Mouse (Mus musculus): ENCODE measurements around the gene Ghrh. TPM values are rescaled to one million over a fixed set of nuclear protein-coding genes. Genes with fewer than 3 reads are reported as not detected.
"Not testable (repeated sequence)": the region's sequence is repeated elsewhere in the genome, so short reads cannot be mapped to it uniquely, and the experiment has no call there.

Gene Ghrh
- 2.3 and 2.4 TPM in 2 replicates for polyA plus RNA-seq (2014; fragmentation: Nextera tagmentation; extraction: Ambion mirVana)

GRCm38 (mm10) chr2:157347361-157348159, at the start of gene Ghrh:
Gene Ghrh (minus strand): TSS chr2:157347506.
- WGBS, result 35% methylated on average over 26 of the region's 26 CpGs
- Histone ChIP-seq H3K36me3 (ENCODE audit: control insufficient read depth, insufficient read depth, low read length) (no peaks in the 10 kb centered on the region), H3K4me1 (ENCODE audit: control insufficient read depth, insufficient read depth, low read length) (peaks cover 37% of the 10 kb centered on the region), H3K4me3 (replicated peaks; ENCODE audit: low read depth, low read length) (no peak within 1 kb of the TSS), H3K4me2 (ENCODE audit: low read length) (0 out of 2 replicates have a peak within 1 kb of the TSS, but pooled peaks have one; percentile 3), H3K27me3 (ENCODE audit: control insufficient read depth, insufficient read depth, low read length) (no peaks in the 10 kb centered on the region), H3K27ac (replicated peaks; ENCODE audit: low read depth, low read length) (peak within 1 kb of the TSS; percentile 92), H3K9me3 (ENCODE audit: control insufficient read depth, low read length) (no peaks in the 10 kb centered on the region), H3K9ac (replicated peaks; ENCODE audit: low read length) (peak within 1 kb of the TSS; percentile 44)
- ATAC-seq (ENCODE audit: low FRiP score, low TSS enrichment) (peak; percentile 43), DNase-seq (peak; percentile 74)

- no peaks in the 10 kb centered on the region for H3K27me3 ChIP-seq (ENCODE audit: control insufficient read depth, insufficient read depth, low read length)
- H3K36me3 ChIP-seq (ENCODE audit: control insufficient read depth, insufficient read depth, low read length), result peaks cover 37% of the 10 kb centered on the region
- H3K9me3 ChIP-seq (ENCODE audit: control insufficient read depth, low read length), result peaks cover 3% of the 10 kb centered on the region; the same call in 1 of the 2 replicates
- H3K9ac ChIP-seq (replicated peaks; ENCODE audit: low read length), result no peak overlapping the region
- 61% methylated on average over 13 of the region's 13 CpGs for WGBS
- peak overlapping the region; percentile 3; the same call in 1 of the 2 replicates for H3K27ac ChIP-seq (replicated peaks; ENCODE audit: low read depth, low read length)
- no peak for ATAC-seq (ENCODE audit: low FRiP score, low TSS enrichment)
- DNase-seq, result no peak
- no peak overlapping the region for H3K4me2 ChIP-seq (ENCODE audit: low read length)
- no peaks in the 10 kb centered on the region for H3K4me1 ChIP-seq (ENCODE audit: control insufficient read depth, insufficient read depth, low read length)
- H3K4me3 ChIP-seq (replicated peaks; ENCODE audit: low read depth, low read length), result no peak overlapping the region
These were observed 48.7 kb upstream of the Ghrh start for GRCm38 (mm10) chr2:157395960-157396359.

- H3K4me1 ChIP-seq (ENCODE audit: control insufficient read depth, insufficient read depth, low read length), result no peaks in the 10 kb centered on the region
- 65% methylated on average over 5 of the region's 5 CpGs for WGBS
- H3K27ac ChIP-seq (replicated peaks; ENCODE audit: low read depth, low read length), result 0 out of 2 replicates have a peak overlapping the region, but pooled peaks have one; percentile 3
- H3K9ac ChIP-seq (replicated peaks; ENCODE audit: low read length), result no peak overlapping the region
- no peak overlapping the region for H3K4me2 ChIP-seq (ENCODE audit: low read length)
- H3K9me3 ChIP-seq (ENCODE audit: control insufficient read depth, low read length), result peaks cover 3% of the 10 kb centered on the region; the same call in 1 of the 2 replicates
- no peak overlapping the region for H3K4me3 ChIP-seq (replicated peaks; ENCODE audit: low read depth, low read length)
- no peaks in the 10 kb centered on the region for H3K27me3 ChIP-seq (ENCODE audit: control insufficient read depth, insufficient read depth, low read length)
- no peak for DNase-seq
- ATAC-seq (ENCODE audit: low FRiP score, low TSS enrichment), result no peak
- H3K36me3 ChIP-seq (ENCODE audit: control insufficient read depth, insufficient read depth, low read length), result peaks cover 37% of the 10 kb centered on the region
These were observed 48.1 kb upstream of the Ghrh start for GRCm38 (mm10) chr2:157395371-157395770.

GRCm38 (mm10) chr2:157394868-157395267, 47.6 kb upstream of the Ghrh start:
- Histone ChIP-seq H3K9ac (replicated peaks; ENCODE audit: low read length) (no peak overlapping the region), H3K27me3 (ENCODE audit: control insufficient read depth, insufficient read depth, low read length) (no peaks in the 10 kb centered on the region), H3K9me3 (ENCODE audit: control insufficient read depth, low read length) (peaks cover 3% of the 10 kb centered on the region; the same call in 1 of the 2 replicates), H3K27ac (replicated peaks; ENCODE audit: low read depth, low read length) (no peak overlapping the region), H3K36me3 (ENCODE audit: control insufficient read depth, insufficient read depth, low read length) (peaks cover 37% of the 10 kb centered on the region), H3K4me3 (replicated peaks; ENCODE audit: low read depth, low read length) (no peak overlapping the region), H3K4me1 (ENCODE audit: control insufficient read depth, insufficient read depth, low read length) (no peaks in the 10 kb centered on the region), H3K4me2 (ENCODE audit: low read length) (no peak overlapping the region)
- no peak for ATAC-seq (ENCODE audit: low FRiP score, low TSS enrichment)
- no peak for DNase-seq
- 83% methylated on average over 6 of the region's 6 CpGs for WGBS

GRCm38 (mm10) chr2:157393549-157393948, 46.2 kb upstream of the Ghrh start:
- peaks cover 36% of the 10 kb centered on the region for H3K36me3 ChIP-seq (ENCODE audit: control insufficient read depth, insufficient read depth, low read length)
- WGBS, result 96% methylated on average over 4 of the region's 4 CpGs

GRCm38 (mm10) chr2:157392331-157392730, 45.0 kb upstream of the Ghrh start:
- no peaks in the 10 kb centered on the region for H3K4me1 ChIP-seq (ENCODE audit: control insufficient read depth, insufficient read depth, low read length)
- no peaks in the 10 kb centered on the region for H3K9me3 ChIP-seq (ENCODE audit: control insufficient read depth, low read length)
- no peak overlapping the region for H3K4me2 ChIP-seq (ENCODE audit: low read length)
- H3K4me3 ChIP-seq (replicated peaks; ENCODE audit: low read depth, low read length), result no peak overlapping the region
- H3K9ac ChIP-seq (replicated peaks; ENCODE audit: low read length), result no peak overlapping the region
- no peaks in the 10 kb centered on the region for H3K27me3 ChIP-seq (ENCODE audit: control insufficient read depth, insufficient read depth, low read length)
- 96% methylated on average over 2 of the region's 2 CpGs for WGBS
- ATAC-seq (ENCODE audit: low FRiP score, low TSS enrichment), result no peak
- DNase-seq, result no peak
- peaks cover 28% of the 10 kb centered on the region for H3K36me3 ChIP-seq (ENCODE audit: control insufficient read depth, insufficient read depth, low read length)
- no peak overlapping the region for H3K27ac ChIP-seq (replicated peaks; ENCODE audit: low read depth, low read length)

More at GRCm38 (mm10) chr2:157393549-157393948, 46.2 kb upstream of the Ghrh start:
- Histone ChIP-seq H3K4me2 (ENCODE audit: low read length) (no peak overlapping the region), H3K9ac (replicated peaks; ENCODE audit: low read length) (no peak overlapping the region), H3K9me3 (ENCODE audit: control insufficient read depth, low read length) (peaks cover 3% of the 10 kb centered on the region; the same call in 1 of the 2 replicates), H3K27ac (replicated peaks; ENCODE audit: low read depth, low read length) (no peak overlapping the region), H3K4me3 (replicated peaks; ENCODE audit: low read depth, low read length) (no peak overlapping the region), H3K4me1 (ENCODE audit: control insufficient read depth, insufficient read depth, low read length) (no peaks in the 10 kb centered on the region), H3K27me3 (ENCODE audit: control insufficient read depth, insufficient read depth, low read length) (no peaks in the 10 kb centered on the region)
- ATAC-seq (ENCODE audit: low FRiP score, low TSS enrichment), result no peak
- DNase-seq, result no peak

GRCm38 (mm10) chr2:157389591-157389921, 42.2 kb upstream of the Ghrh start:
- ATAC-seq (ENCODE audit: low FRiP score, low TSS enrichment) (no peak), DNase-seq (no peak)
- H3K9ac ChIP-seq (replicated peaks; ENCODE audit: low read length), result no peak overlapping the region; the same call in 1 of the 2 replicates
- H3K27me3 ChIP-seq (ENCODE audit: control insufficient read depth, insufficient read depth, low read length), result no peaks in the 10 kb centered on the region
- H3K4me2 ChIP-seq (ENCODE audit: low read length), result no peak overlapping the region
- H3K36me3 ChIP-seq (ENCODE audit: control insufficient read depth, insufficient read depth, low read length), result 0 out of 2 replicates have a peak, but pooled peaks cover 10% of the 10 kb centered on the region
- H3K4me3 ChIP-seq (replicated peaks; ENCODE audit: low read depth, low read length), result no peak overlapping the region
- H3K4me1 ChIP-seq (ENCODE audit: control insufficient read depth, insufficient read depth, low read length), result 0 out of 2 replicates have a peak, but pooled peaks cover 3% of the 10 kb centered on the region
- H3K27ac ChIP-seq (replicated peaks; ENCODE audit: low read depth, low read length), result no peak overlapping the region
- 89% methylated on average over 7 of the region's 7 CpGs for WGBS
- no peaks in the 10 kb centered on the region for H3K9me3 ChIP-seq (ENCODE audit: control insufficient read depth, low read length)

GRCm38 (mm10) chr2:157388901-157389590, 41.7 kb upstream of the Ghrh start:
- not testable (repeated sequence) for H3K9me3 ChIP-seq (ENCODE audit: control insufficient read depth, low read length); DNase-seq; H3K4me2 ChIP-seq (ENCODE audit: low read length); H3K9ac ChIP-seq (replicated peaks; ENCODE audit: low read length); ATAC-seq (ENCODE audit: low FRiP score, low TSS enrichment); H3K27me3 ChIP-seq (ENCODE audit: control insufficient read depth, insufficient read depth, low read length); H3K27ac ChIP-seq (replicated peaks; ENCODE audit: low read depth, low read length); H3K4me3 ChIP-seq (replicated peaks; ENCODE audit: low read depth, low read length); H3K4me1 ChIP-seq (ENCODE audit: control insufficient read depth, insufficient read depth, low read length)
- H3K36me3 ChIP-seq (ENCODE audit: control insufficient read depth, insufficient read depth, low read length), result 0 out of 2 replicates have a peak, but pooled peaks cover 10% of the 10 kb centered on the region
- WGBS, result 96% methylated on average over 14 of the region's 14 CpGs
